Mouse (Mus musculus) C2C12 (cell line): ENCODE results near the gene Trim44.

Experiments used
- CEBPB ChIP-seq: IDR thresholded peaks from one replicate; pipeline ENCODE4 v1.6.1; 2011; ENCODE audit warnings: low read depth, mild to moderate bottlenecking, control low read depth, moderate library complexity
- CTCF ChIP-seq: IDR thresholded peaks from one replicate; pipeline ENCODE4 v1.5.1; 2011; ENCODE audit not compliant: control insufficient read depth, insufficient read depth, insufficient read length
- FOSL1 ChIP-seq: IDR thresholded peaks from one replicate; pipeline ENCODE4 v1.8.0; 2011; ENCODE audit warnings: mild to moderate bottlenecking, low read length; ENCODE audit not compliant: poor library complexity, insufficient read depth, severe bottlenecking
- MAX ChIP-seq: IDR thresholded peaks from one replicate; pipeline ENCODE4 v1.6.1; 2011; ENCODE audit warnings: mild to moderate bottlenecking, control low read depth
- MYOD1 ChIP-seq: IDR thresholded peaks from one replicate; pipeline ENCODE4 v1.6.1; 2011; ENCODE audit warnings: low read depth; ENCODE audit not compliant: control insufficient read depth, insufficient read length
- MYOG ChIP-seq: IDR thresholded peaks from one replicate; pipeline ENCODE4 v1.6.1; 2011; ENCODE audit not compliant: control insufficient read depth, insufficient read length; ENCODE audit errors: extremely low read depth
- USF1 ChIP-seq: IDR thresholded peaks from one replicate; pipeline ENCODE4 v1.6.1; 2011; ENCODE audit warnings: low read depth, mild to moderate bottlenecking, control low read depth, moderate library complexity

GRCm38 (mm10) chr2:102416149-102416743 lies 8.6 kb upstream of the Trim44 start:
- TF ChIP-seq CTCF (no peak), USF1 (no peak), CEBPB (no peak), MYOD1 (no peak), FOSL1 (no peak), MAX (no peak), MYOG (no peak)
